Mouse (Mus musculus): Measurements from ENCODE around the gene Ifitm6. TPM values are rescaled to one million over a fixed set of nuclear protein-coding genes. Genes with fewer than 3 reads are reported as not detected.

Gene Ifitm6
- polyA plus RNA-seq, 1 experiment from 2014 or later: 0.95 TPM

DNA sequence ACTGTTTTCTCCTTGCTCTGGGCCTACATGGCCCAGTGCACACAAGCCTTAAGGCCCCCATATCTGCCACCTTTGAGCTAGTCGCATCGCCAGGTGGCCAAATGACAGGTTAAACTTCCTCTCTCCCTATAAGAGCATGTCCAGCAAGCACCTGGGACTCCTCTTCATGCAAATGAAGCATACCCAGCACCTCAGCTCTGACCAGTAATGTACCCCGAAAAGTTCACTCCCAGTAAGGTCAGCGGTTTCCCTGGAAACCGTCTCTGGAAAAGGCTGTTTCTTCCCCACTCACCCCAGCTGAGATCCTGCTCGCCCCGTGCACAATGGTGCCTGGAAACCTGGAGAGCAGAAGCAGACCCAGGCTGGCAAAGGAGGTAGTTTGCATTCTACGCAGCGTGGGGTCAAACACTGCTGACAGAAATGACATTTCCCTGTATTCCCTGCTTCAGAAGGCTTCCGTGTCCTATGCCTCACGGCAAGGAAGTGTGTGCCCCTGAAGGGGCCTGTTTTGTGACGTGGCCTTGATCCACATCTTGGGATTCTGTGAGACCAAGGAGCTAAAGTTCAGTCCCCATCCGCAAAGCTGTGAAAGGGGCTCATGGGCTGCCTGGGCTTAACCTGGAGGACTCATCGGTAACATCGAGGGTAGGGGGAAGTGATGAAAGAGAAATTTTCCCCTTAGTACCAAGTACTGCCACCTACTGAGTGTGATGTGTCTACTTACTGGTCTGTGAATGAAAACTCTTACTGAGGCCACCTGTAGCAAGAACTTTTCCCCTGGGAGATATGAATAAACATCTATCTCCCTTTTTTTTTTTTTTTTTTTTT lies 16.6 kb downstream of the Ifitm6 start:
- no peak overlapping the region for H3K27ac ChIP-seq
- WGBS: 67% methylated on average over 15 of the region's 15 CpGs

GRCm38 (mm10) chr7:140998853-140999700 lies 18.6 kb downstream of the Ifitm6 start:
- 94% methylated on average over 11 of the region's 11 CpGs for WGBS
- H3K4me2 ChIP-seq (replicated peaks): no peak overlapping the region
- no peak for ATAC-seq (ENCODE audit: low FRiP score)
- H3K4me1 ChIP-seq (replicated peaks; ENCODE audit: control insufficient read depth, insufficient read depth, low read length): no peaks in the 10 kb centered on the region
- DNase-seq (ENCODE audit: low spot score): no peak
- H3K9me3 ChIP-seq (ENCODE audit: control insufficient read depth, low read length): no peaks in the 10 kb centered on the region
- no peaks in the 10 kb centered on the region for H3K36me3 ChIP-seq (replicated peaks; ENCODE audit: control insufficient read depth, insufficient read depth)
- H3K27ac ChIP-seq: no peak overlapping the region
- H3K9ac ChIP-seq: no peak overlapping the region
- H3K4me3 ChIP-seq (replicated peaks; ENCODE audit: low read length): no peak overlapping the region
- no peaks in the 10 kb centered on the region for H3K27me3 ChIP-seq (ENCODE audit: control insufficient read depth, insufficient read depth, low read length)

More for the DNA sequence above, 16.6 kb downstream of the Ifitm6 start:
- no peak for DNase-seq (ENCODE audit: low spot score)
- no peaks in the 10 kb centered on the region for H3K4me1 ChIP-seq (replicated peaks; ENCODE audit: control insufficient read depth, insufficient read depth, low read length)
- no peaks in the 10 kb centered on the region for H3K27me3 ChIP-seq (ENCODE audit: control insufficient read depth, insufficient read depth, low read length)
- no peaks in the 10 kb centered on the region for H3K36me3 ChIP-seq (replicated peaks; ENCODE audit: control insufficient read depth, insufficient read depth)
- ATAC-seq (ENCODE audit: low FRiP score): no peak
- no peak overlapping the region for H3K4me3 ChIP-seq (replicated peaks; ENCODE audit: low read length)
- H3K4me2 ChIP-seq (replicated peaks): no peak overlapping the region
- no peak overlapping the region for H3K9ac ChIP-seq
- H3K9me3 ChIP-seq (ENCODE audit: control insufficient read depth, low read length): no peaks in the 10 kb centered on the region

DNA sequence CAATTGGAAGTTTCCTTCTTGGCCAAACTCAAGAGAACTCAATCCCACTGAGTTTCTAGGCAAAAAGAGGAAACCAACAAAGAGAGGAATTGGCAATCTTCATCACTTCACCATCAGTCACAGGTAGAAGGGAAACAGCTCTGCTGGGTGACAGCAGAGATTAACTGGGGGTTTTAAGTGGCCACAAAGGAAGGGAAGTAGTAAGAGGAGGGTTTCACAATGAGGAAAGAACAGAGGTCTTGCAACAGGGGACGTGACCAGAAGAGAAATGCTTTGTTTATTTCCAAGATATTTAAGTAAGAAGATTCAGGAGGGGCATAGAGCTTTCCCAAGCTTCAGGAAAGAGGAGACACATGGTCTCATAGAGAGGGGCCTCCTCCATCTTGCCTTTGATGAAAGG lies 19.9 kb downstream of the Ifitm6 start:
- Histone ChIP-seq H3K4me2 (replicated peaks) (no peak overlapping the region), H3K4me3 (replicated peaks; ENCODE audit: low read length) (no peak overlapping the region), H3K4me1 (replicated peaks; ENCODE audit: control insufficient read depth, insufficient read depth, low read length) (no peaks in the 10 kb centered on the region), H3K27ac (no peak overlapping the region), H3K36me3 (replicated peaks; ENCODE audit: control insufficient read depth, insufficient read depth) (no peaks in the 10 kb centered on the region), H3K27me3 (ENCODE audit: control insufficient read depth, insufficient read depth, low read length) (no peaks in the 10 kb centered on the region), H3K9ac (no peak overlapping the region), H3K9me3 (ENCODE audit: control insufficient read depth, low read length) (no peaks in the 10 kb centered on the region)
- no peak for ATAC-seq (ENCODE audit: low FRiP score)
- DNase-seq (ENCODE audit: low spot score): no peak
- WGBS: 76% methylated on average over 1 of the region's 1 CpGs

DNA sequence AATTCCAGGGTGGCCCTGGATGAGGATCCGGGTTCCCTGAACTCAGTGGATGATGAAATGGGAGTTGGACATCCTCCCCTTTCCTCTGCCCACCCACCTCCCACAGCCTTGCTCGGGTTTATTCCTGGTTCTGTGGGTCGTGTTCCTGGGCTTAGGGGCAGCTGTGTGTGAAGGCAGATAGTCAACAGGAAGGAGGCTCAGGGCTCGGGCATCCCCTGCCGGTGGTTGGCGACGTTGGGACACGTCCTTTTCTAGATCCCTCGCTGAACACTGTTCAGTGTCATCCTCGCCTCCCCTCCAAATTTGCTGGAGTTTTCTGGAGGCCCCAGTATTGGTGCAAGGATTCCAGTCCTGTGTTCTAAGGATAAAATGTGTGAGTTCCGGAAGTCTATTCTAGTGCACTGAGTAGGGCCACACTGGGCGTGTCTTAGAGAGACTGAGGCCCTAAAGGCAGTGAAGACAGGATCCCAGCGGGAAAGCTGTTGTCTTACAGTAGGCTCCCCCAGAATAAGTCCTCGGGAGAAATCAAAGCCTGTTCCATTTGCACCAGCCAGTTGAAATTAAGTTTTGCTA lies 26.5 kb downstream of the Ifitm6 start:
- Histone ChIP-seq H3K9me3 (ENCODE audit: control insufficient read depth, low read length) (no peaks in the 10 kb centered on the region), H3K4me1 (replicated peaks; ENCODE audit: control insufficient read depth, insufficient read depth, low read length) (no peaks in the 10 kb centered on the region), H3K4me3 (replicated peaks; ENCODE audit: low read length) (no peak overlapping the region), H3K27me3 (ENCODE audit: control insufficient read depth, insufficient read depth, low read length) (no peaks in the 10 kb centered on the region), H3K27ac (no peak overlapping the region), H3K9ac (no peak overlapping the region), H3K4me2 (replicated peaks) (no peak overlapping the region), H3K36me3 (replicated peaks; ENCODE audit: control insufficient read depth, insufficient read depth) (no peaks in the 10 kb centered on the region)
- no peak for DNase-seq (ENCODE audit: low spot score)
- no peak for ATAC-seq (ENCODE audit: low FRiP score)
- WGBS: 85% methylated on average over 14 of the region's 14 CpGs

DNA sequence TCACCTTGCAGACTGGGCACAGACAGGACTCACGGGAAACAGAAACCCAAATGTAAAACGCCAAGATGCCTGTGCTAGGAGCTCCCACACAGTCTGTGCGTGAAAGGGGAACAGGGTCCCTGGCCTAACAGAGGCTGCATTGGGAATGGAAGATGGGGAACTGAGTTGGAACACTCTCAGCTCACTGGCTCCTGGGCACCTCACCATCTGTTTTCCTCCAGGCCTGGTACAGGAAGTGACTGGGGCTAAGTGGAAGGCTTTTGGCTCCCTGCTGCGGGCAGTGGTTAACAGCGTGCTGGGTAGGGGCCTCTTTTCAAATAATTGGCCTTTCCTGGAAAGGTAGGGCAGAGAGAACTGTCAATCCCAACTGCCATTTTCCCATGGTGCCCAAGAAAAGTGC lies 27.1 kb downstream of the Ifitm6 start:
- 72% methylated on average over 5 of the region's 5 CpGs for WGBS
- Histone ChIP-seq H3K9ac (no peak overlapping the region), H3K4me3 (replicated peaks; ENCODE audit: low read length) (no peak overlapping the region), H3K27me3 (ENCODE audit: control insufficient read depth, insufficient read depth, low read length) (no peaks in the 10 kb centered on the region), H3K36me3 (replicated peaks; ENCODE audit: control insufficient read depth, insufficient read depth) (no peaks in the 10 kb centered on the region), H3K9me3 (ENCODE audit: control insufficient read depth, low read length) (no peaks in the 10 kb centered on the region), H3K27ac (no peak overlapping the region), H3K4me1 (replicated peaks; ENCODE audit: control insufficient read depth, insufficient read depth, low read length) (no peaks in the 10 kb centered on the region), H3K4me2 (replicated peaks) (no peak overlapping the region)
- ATAC-seq (ENCODE audit: low FRiP score): no peak
- DNase-seq (ENCODE audit: low spot score): no peak

DNA sequence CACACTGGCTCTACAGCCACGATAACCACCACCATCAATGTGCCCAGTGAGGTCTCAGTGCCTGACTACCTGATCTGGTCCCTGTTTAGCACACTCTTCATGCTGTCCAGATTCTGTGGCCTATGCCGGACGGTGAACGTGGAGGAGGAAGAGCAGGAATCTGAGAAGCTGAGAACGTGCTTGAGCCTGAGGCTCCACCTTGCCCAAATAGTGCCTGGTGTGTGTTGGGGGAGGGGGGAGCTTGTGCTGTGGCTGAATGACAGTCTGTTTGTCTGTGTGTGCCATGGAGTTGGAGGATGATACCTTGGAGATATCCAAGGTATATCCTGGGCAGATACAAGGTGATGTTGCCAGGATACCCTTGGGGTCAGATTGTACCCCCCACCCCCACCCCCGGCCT lies 27.5 kb downstream of the Ifitm6 start:
- Histone ChIP-seq H3K4me2 (replicated peaks) (no peak overlapping the region), H3K27me3 (ENCODE audit: control insufficient read depth, insufficient read depth, low read length) (no peaks in the 10 kb centered on the region), H3K4me3 (replicated peaks; ENCODE audit: low read length) (no peak overlapping the region), H3K27ac (no peak overlapping the region), H3K36me3 (replicated peaks; ENCODE audit: control insufficient read depth, insufficient read depth) (no peaks in the 10 kb centered on the region), H3K4me1 (replicated peaks; ENCODE audit: control insufficient read depth, insufficient read depth, low read length) (no peaks in the 10 kb centered on the region), H3K9ac (no peak overlapping the region), H3K9me3 (ENCODE audit: control insufficient read depth, low read length) (no peaks in the 10 kb centered on the region)
- DNase-seq (ENCODE audit: low spot score): no peak
- WGBS: 78% methylated on average over 6 of the region's 6 CpGs
- no peak for ATAC-seq (ENCODE audit: low FRiP score)

DNA sequence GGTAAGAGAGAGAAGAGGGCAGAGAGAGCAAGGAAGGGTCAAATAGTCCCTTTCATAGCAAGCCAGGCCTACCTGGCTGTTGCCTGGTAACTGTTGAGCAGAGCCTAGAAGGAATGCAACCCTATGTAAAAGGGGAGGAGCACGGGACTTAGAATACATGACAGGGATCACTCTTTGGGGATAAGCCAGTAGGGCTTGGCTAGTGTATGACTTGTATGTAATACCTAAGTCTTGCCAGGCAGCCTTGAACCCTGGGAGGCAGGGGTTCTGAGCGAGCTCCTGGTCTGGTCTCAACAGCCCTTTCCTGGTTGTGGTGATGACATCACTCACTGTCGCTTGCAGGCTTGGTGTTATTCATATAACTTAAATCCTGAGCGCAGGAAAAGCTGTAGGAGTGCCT lies 28.7 kb downstream of the Ifitm6 start:
- Histone ChIP-seq H3K4me3 (replicated peaks; ENCODE audit: low read length) (no peak overlapping the region), H3K4me2 (replicated peaks) (no peak overlapping the region), H3K36me3 (replicated peaks; ENCODE audit: control insufficient read depth, insufficient read depth) (no peaks in the 10 kb centered on the region), H3K4me1 (replicated peaks; ENCODE audit: control insufficient read depth, insufficient read depth, low read length) (no peaks in the 10 kb centered on the region), H3K9ac (no peak overlapping the region), H3K27me3 (ENCODE audit: control insufficient read depth, insufficient read depth, low read length) (no peaks in the 10 kb centered on the region), H3K27ac (no peak overlapping the region), H3K9me3 (ENCODE audit: control insufficient read depth, low read length) (no peaks in the 10 kb centered on the region)
- WGBS: 67% methylated on average over 4 of the region's 4 CpGs
- ATAC-seq (ENCODE audit: low FRiP score): no peak
- no peak for DNase-seq (ENCODE audit: low spot score)

GRCm38 (mm10) chr7:140987182-140988138 lies 30.3 kb downstream of the Ifitm6 start:
- Histone ChIP-seq H3K27me3 (ENCODE audit: control insufficient read depth, insufficient read depth, low read length) (no peaks in the 10 kb centered on the region), H3K4me3 (replicated peaks; ENCODE audit: low read length) (no peak overlapping the region), H3K4me2 (replicated peaks) (no peak overlapping the region), H3K27ac (no peak overlapping the region), H3K9me3 (ENCODE audit: control insufficient read depth, low read length) (no peaks in the 10 kb centered on the region), H3K36me3 (replicated peaks; ENCODE audit: control insufficient read depth, insufficient read depth) (no peaks in the 10 kb centered on the region), H3K9ac (no peak overlapping the region), H3K4me1 (replicated peaks; ENCODE audit: control insufficient read depth, insufficient read depth, low read length) (no peaks in the 10 kb centered on the region)
- 87% methylated on average over 17 of the region's 17 CpGs for WGBS
- DNase-seq (ENCODE audit: low spot score) (no peak), ATAC-seq (ENCODE audit: low FRiP score) (no peak)
